Mouse (Mus musculus) CH12.LX (cell line): Measurements from ENCODE around the gene Pced1b. TPM values are rescaled to one million over a fixed set of nuclear protein-coding genes. Genes with fewer than 3 reads are reported as not detected.

Source experiments
- DNase-seq: peaks from one replicate; pipeline ENCODE4 v3.0.0-alpha.2; 2013; ENCODE audit errors: extremely low read depth
- H3K27ac ChIP-seq: 2 replicates; pipeline ENCODE4 v1.5.1; 2012; ENCODE audit warnings: low read depth, mild to moderate bottlenecking, control low read depth, moderate library complexity; ENCODE audit not compliant: insufficient read depth
- H3K27me3 ChIP-seq: replicated peaks from 2 replicates; pipeline ENCODE3; 2012; ENCODE audit warnings: inconsistent platforms
- H3K36me3 ChIP-seq, 2 experiments: replicated peaks in 1 of 2; 2 replicates each; pipeline versions ENCODE3 to v1.6.1; 2012; ENCODE audit warnings: inconsistent platforms in 1 of 2, low read length in 1 of 2, mild to moderate bottlenecking in 1 of 2, mixed read lengths in 1 of 2, moderate library complexity in 1 of 2; ENCODE audit not compliant: control insufficient read depth in 1 of 2, insufficient read depth in 1 of 2
- H3K4me1 ChIP-seq, 2 experiments: 2 replicates each; pipeline ENCODE4 v1.6.1; 2012; ENCODE audit warnings: inconsistent platforms in 1 of 2, moderate library complexity in 1 of 2; ENCODE audit not compliant: insufficient read depth in 2 of 2, control insufficient read depth in 1 of 2
- H3K4me2 ChIP-seq: 2 replicates; pipeline ENCODE4 v1.6.1; 2012; ENCODE audit warnings: low read depth, mild to moderate bottlenecking, control low read depth; ENCODE audit not compliant: poor library complexity, insufficient read depth, severe bottlenecking
- H3K4me3 ChIP-seq, 3 experiments: fragments of 150-350 bp in 1 of 3; sonication (generic) in 1 of 3; replicated peaks in 1 of 3; 2 replicates each; pipeline versions ENCODE3 to v1.5.1; 2011 to 2012; ENCODE audit warnings: low read depth in 2 of 3, low read length in 2 of 3, mild to moderate bottlenecking in 2 of 3, moderate library complexity in 2 of 3, control low read depth in 1 of 3, improper control_type of control experiment in 1 of 3, inconsistent platforms in 1 of 3, mixed read lengths in 1 of 3; ENCODE audit not compliant: poor library complexity in 1 of 3
- H3K79me2 ChIP-seq: replicated peaks from 2 replicates; pipeline ENCODE4 v1.6.1; 2012; ENCODE audit warnings: mild to moderate bottlenecking, moderate library complexity; ENCODE audit not compliant: control insufficient read depth, poor library complexity, insufficient read depth, severe bottlenecking; ENCODE audit errors: extremely low read depth
- H3K9ac ChIP-seq: 2 replicates; pipeline ENCODE4 v1.6.1; 2012; ENCODE audit warnings: low read depth, mild to moderate bottlenecking, control low read depth, moderate library complexity; ENCODE audit not compliant: insufficient read depth
- H3K9me3 ChIP-seq: replicated peaks from 2 replicates; pipeline ENCODE3; 2012; ENCODE audit warnings: low read length, inconsistent platforms, mixed read lengths
- BHLHE40 ChIP-seq: IDR thresholded peaks from 2 replicates; pipeline ENCODE4 v1.6.1; 2011; ENCODE audit warnings: mild to moderate bottlenecking, low read depth, low read length, improper control_type of control experiment
- CHD1 ChIP-seq: IDR thresholded peaks from 2 replicates; pipeline ENCODE4 v1.6.1; 2012; ENCODE audit warnings: low read depth, low read length, improper control_type of control experiment, inconsistent platforms
- CTCF ChIP-seq, 2 experiments: IDR thresholded peaks in 1 of 2; conservative IDR thresholded peaks in 1 of 2; 2 replicates each; pipeline ENCODE4 v1.5.1; 2011 to 2012; ENCODE audit warnings: low read depth in 2 of 2, low read length in 2 of 2, improper control_type of control experiment in 1 of 2, inconsistent platforms in 1 of 2, mild to moderate bottlenecking in 1 of 2, moderate library complexity in 1 of 2
- E2F4 ChIP-seq: IDR thresholded peaks from 2 replicates; pipeline ENCODE4 v1.6.1; 2011; ENCODE audit warnings: low read depth, low read length, improper control_type of control experiment; ENCODE audit not compliant: insufficient replicate concordance
- ELF1 ChIP-seq: IDR thresholded peaks from 2 replicates; pipeline ENCODE4 v1.6.1; 2014; ENCODE audit warnings: low read depth, mild to moderate bottlenecking, inconsistent platforms, low read length, improper control_type of control experiment
- EP300 ChIP-seq: IDR thresholded peaks from 2 replicates; pipeline ENCODE4 v1.6.1; 2011; ENCODE audit warnings: low read length, improper control_type of control experiment
- ETS1 ChIP-seq: conservative IDR thresholded peaks from 2 replicates; pipeline ENCODE4 v1.6.1; 2012; ENCODE audit warnings: low read depth, mild to moderate bottlenecking, inconsistent platforms, low read length, improper control_type of control experiment, moderate library complexity
- GABPA ChIP-seq: IDR thresholded peaks from 2 replicates; pipeline ENCODE4 v1.6.1; 2012; ENCODE audit warnings: low read depth, low read length, improper control_type of control experiment, inconsistent platforms; ENCODE audit not compliant: insufficient replicate concordance
- HCFC1 ChIP-seq: IDR thresholded peaks from 2 replicates; pipeline ENCODE4 v1.6.1; 2012; ENCODE audit warnings: low read depth, mild to moderate bottlenecking, inconsistent platforms, low read length, improper control_type of control experiment
- IRF4 ChIP-seq: IDR thresholded peaks from 2 replicates; pipeline ENCODE4 v1.6.1; 2014; ENCODE audit warnings: low read depth, mild to moderate bottlenecking, inconsistent platforms, low read length, improper control_type of control experiment
- JUN ChIP-seq: IDR thresholded peaks from 2 replicates; pipeline ENCODE4 v1.6.1; 2011; ENCODE audit warnings: low read depth, mild to moderate bottlenecking, low read length, improper control_type of control experiment, moderate library complexity; ENCODE audit not compliant: insufficient read depth
- JUND ChIP-seq: conservative IDR thresholded peaks from 2 replicates; pipeline ENCODE4 v1.6.1; 2011; ENCODE audit warnings: low read depth, low read length, improper control_type of control experiment
- KAT2A ChIP-seq: IDR thresholded peaks from 2 replicates; pipeline ENCODE4 v1.6.1; 2012; ENCODE audit warnings: low read length, improper control_type of control experiment, inconsistent platforms; ENCODE audit not compliant: insufficient replicate concordance
- MAFK ChIP-seq: IDR thresholded peaks from 2 replicates; pipeline ENCODE4 v1.6.1; 2011; ENCODE audit warnings: low read length, improper control_type of control experiment; ENCODE audit not compliant: insufficient replicate concordance
- MAX ChIP-seq: IDR thresholded peaks from 2 replicates; pipeline ENCODE4 v1.6.1; 2011; ENCODE audit warnings: low read length, improper control_type of control experiment
- MAZ ChIP-seq: IDR thresholded peaks from 2 replicates; pipeline ENCODE4 v1.6.1; 2012; ENCODE audit warnings: low read depth, mild to moderate bottlenecking, inconsistent platforms, low read length, improper control_type of control experiment, moderate library complexity
- MEF2A ChIP-seq: IDR thresholded peaks from 2 replicates; pipeline ENCODE4 v1.6.1; 2014; ENCODE audit warnings: low read depth, mild to moderate bottlenecking, inconsistent platforms, low read length, improper control_type of control experiment, borderline replicate concordance
- MXI1 ChIP-seq: IDR thresholded peaks from 2 replicates; pipeline ENCODE4 v1.6.1; 2011; ENCODE audit warnings: mild to moderate bottlenecking, low read depth, low read length, improper control_type of control experiment
- MYC ChIP-seq: IDR thresholded peaks from 2 replicates; pipeline ENCODE4 v1.6.1; 2011; ENCODE audit warnings: low read depth, mild to moderate bottlenecking, improper control_type of control experiment, low read length
- NELFE ChIP-seq: IDR thresholded peaks from 2 replicates; pipeline ENCODE4 v1.6.1; 2011; ENCODE audit warnings: low read depth, low read length, improper control_type of control experiment
- NRF1 ChIP-seq: IDR thresholded peaks from 2 replicates; pipeline ENCODE4 v1.6.1; 2014; ENCODE audit warnings: low read depth, mild to moderate bottlenecking, inconsistent platforms, low read length, improper control_type of control experiment, moderate library complexity
- PAX5 ChIP-seq: IDR thresholded peaks from 2 replicates; pipeline ENCODE4 v1.6.1; 2012; ENCODE audit warnings: low read length, inconsistent platforms, mixed read lengths
- POLR2A ChIP-seq: IDR thresholded peaks from 2 replicates; pipeline ENCODE4 v1.6.1; 2011; ENCODE audit warnings: low read depth, mild to moderate bottlenecking, improper control_type of control experiment, low read length
- POLR2AphosphoS2 ChIP-seq: IDR thresholded peaks from 2 replicates; pipeline ENCODE4 v1.6.1; 2011; ENCODE audit warnings: low read depth, low read length, improper control_type of control experiment
- RAD21 ChIP-seq: IDR thresholded peaks from 2 replicates; pipeline ENCODE4 v1.6.1; 2011; ENCODE audit warnings: low read depth, mild to moderate bottlenecking, low read length, improper control_type of control experiment, moderate library complexity
- RCOR1 ChIP-seq: conservative IDR thresholded peaks from 2 replicates; pipeline ENCODE4 v1.6.1; 2012; ENCODE audit warnings: low read depth, mild to moderate bottlenecking, inconsistent platforms, low read length, improper control_type of control experiment
- TBP ChIP-seq: conservative IDR thresholded peaks from 2 replicates; pipeline ENCODE4 v1.6.1; 2011; ENCODE audit warnings: low read depth, low read length, improper control_type of control experiment
- TCF12 ChIP-seq: IDR thresholded peaks from 2 replicates; pipeline ENCODE4 v1.6.1; 2014; ENCODE audit warnings: low read depth, mild to moderate bottlenecking, inconsistent platforms, low read length, improper control_type of control experiment
- UBTF ChIP-seq: IDR thresholded peaks from 2 replicates; pipeline ENCODE4 v1.6.1; 2012; ENCODE audit warnings: low read depth, mild to moderate bottlenecking, inconsistent platforms, low read length, improper control_type of control experiment, moderate library complexity
- USF2 ChIP-seq: conservative IDR thresholded peaks from 2 replicates; pipeline ENCODE4 v1.6.1; 2011; ENCODE audit warnings: low read depth, low read length, improper control_type of control experiment
- ZC3H11A ChIP-seq: IDR thresholded peaks from 2 replicates; pipeline ENCODE4 v1.6.1; 2012; ENCODE audit warnings: low read depth, mild to moderate bottlenecking, inconsistent platforms, low read length, improper control_type of control experiment
- ZKSCAN1 ChIP-seq: IDR thresholded peaks from 2 replicates; pipeline ENCODE4 v1.6.1; 2012; ENCODE audit warnings: low read depth, inconsistent platforms, low read length, improper control_type of control experiment, borderline replicate concordance
- dilution Hi-C: fragments of 300-500 bp; cut with MboI; formaldehyde crosslinking; loops from 2 replicates; pipeline ENCODE4 v1.14.3; 2020; ENCODE audit warnings: low sequenced_read_pairs; ENCODE audit not compliant: extremely low pct_unique_long_range_greater_than_20kb, extremely low pct_ligation_motif_present
- in situ Hi-C: fragments of 300-500 bp; cut with MboI; formaldehyde crosslinking; loops from 3 replicates; pipeline ENCODE4 v1.14.3; 2019; ENCODE audit warnings: low sequenced_read_pairs, low pct_ligation_motif_present, low pct_unique_long_range_greater_than_20kb, mixed read lengths
- polyA plus RNA-seq: library from polyadenylated mRNA; unstranded; fragments of >175 nt; gene quantifications from 2 replicates; pipeline ENCODE4 v1.2.1, GENCODE M21; 2012; ENCODE audit warnings: low read depth; ENCODE audit not compliant: insufficient read length
- total RNA-seq, 2 experiments: library from RNA; depleted of rRNA; stranded (reverse); fragments of 300-350 nt in 1 of 2; fragments of >200 nt in 1 of 2; gene quantifications; 2 replicates each; pipeline ENCODE4 v1.2.3; 2012 to 2014

The Pced1b gene
- total and polyA plus RNA-seq, 3 experiments, result 12.3 to 44.2 (median 21.1) TPM

GRCm38 (mm10) chr15:97234076-97234475 lies 12.8 kb upstream of the Pced1b start:
- H3K4me2 ChIP-seq, result no peak overlapping the region
- H3K9me3 ChIP-seq, result peaks cover 18% of the 10 kb centered on the region
- no peaks in the 10 kb centered on the region for H3K36me3 ChIP-seq
- no peak overlapping the region for H3K27ac ChIP-seq
- no peak for TF ChIP-seq MAZ
- no peak for TF ChIP-seq BHLHE40
- TF ChIP-seq MYC, result no peak
- no peak for TF ChIP-seq POLR2AphosphoS2
- TF ChIP-seq JUND, result no peak
- TF ChIP-seq CTCF (conservative IDR thresholded peaks at IDR 0.05 in 1 of 2, IDR thresholded peaks at IDR 0.05 in 1 of 2; ENCODE audit: low read depth in 2 of 2, low read length in 2 of 2), result no peak
- no peak for TF ChIP-seq JUN
- no peak for TF ChIP-seq MAFK
- no peak for TF ChIP-seq ELF1
- no peak for TF ChIP-seq RAD21
- no peak for TF ChIP-seq MAX
- TF ChIP-seq MXI1, result no peak
- no peak for TF ChIP-seq IRF4
- no peak for TF ChIP-seq HCFC1
- no peak for TF ChIP-seq E2F4
- TF ChIP-seq CHD1, result no peak
- TF ChIP-seq MEF2A, result no peak
- no peak for TF ChIP-seq USF2
- no peak for TF ChIP-seq GABPA
- no peak for TF ChIP-seq ZKSCAN1
- TF ChIP-seq, all 38 proteins: peak for 0
- DNase-seq, result no peak
- in situ Hi-C loops, result loop anchor here (10.0 kb wide), 1 partner anchor 431 kb away; no protein-coding TSS in a partner anchor
- H3K9ac ChIP-seq, result no peak overlapping the region
- no peaks in the 10 kb centered on the region for H3K79me2 ChIP-seq
- dilution Hi-C loops, result no loop called here
- H3K4me1 ChIP-seq, result peaks cover 3 to 7% of the 10 kb centered on the region in 2 experiments; a peak in 3 of 4 replicates
- H3K27me3 ChIP-seq, result no peaks in the 10 kb centered on the region
- no peak overlapping the region for H3K4me3 ChIP-seq

GRCm38 (mm10) chr15:97235183-97235582 lies 11.7 kb upstream of the Pced1b start:
- Histone ChIP-seq H3K79me2 (no peaks in the 10 kb centered on the region), H3K4me3 (no peak overlapping the region), H3K4me1 (peaks cover 3 to 7% of the 10 kb centered on the region in 2 experiments; a peak in 3 of 4 replicates), H3K9me3 (peaks cover 18% of the 10 kb centered on the region), H3K36me3 (no peaks in the 10 kb centered on the region), H3K27ac (no peak overlapping the region), H3K9ac (no peak overlapping the region), H3K4me2 (peak overlapping the region; percentile 69), H3K27me3 (no peaks in the 10 kb centered on the region)
- in situ Hi-C loops, result loop anchor here (5.0 to 10.0 kb wide), 2 partner anchors 38 to 430 kb away; no protein-coding TSS in a partner anchor
- dilution Hi-C loops, result no loop called here
- DNase-seq, result peak; percentile 83
- no peak for TF ChIP-seq ELF1
- TF ChIP-seq JUN, result no peak
- no peak for TF ChIP-seq NRF1
- TF ChIP-seq KAT2A, result no peak
- TF ChIP-seq RAD21, result peak; percentile 84
- no peak for TF ChIP-seq MAFK
- TF ChIP-seq MAX, result no peak
- no peak for TF ChIP-seq ETS1
- TF ChIP-seq MYC, result peak; percentile 63; the same call in 1 of the 2 replicates
- TF ChIP-seq POLR2A, result no peak
- no peak for TF ChIP-seq HCFC1
- TF ChIP-seq JUND, result peak; percentile 36; the same call in 1 of the 2 replicates
- peak; percentile 51; the same call in 1 of the 2 replicates for TF ChIP-seq NELFE
- TF ChIP-seq PAX5, result no peak
- no peak for TF ChIP-seq BHLHE40
- TF ChIP-seq ZC3H11A, result peak; percentile 84
- TF ChIP-seq USF2, result no peak
- TF ChIP-seq RCOR1, result no peak
- no peak for TF ChIP-seq TBP
- TF ChIP-seq GABPA, result no peak
- TF ChIP-seq EP300, result no peak
- TF ChIP-seq UBTF, result no peak
- TF ChIP-seq MAZ, result no peak
- 0 out of 2 replicates have a peak, but pooled peaks have one; percentile 31 for TF ChIP-seq TCF12
